Mouse (Mus musculus): Measurements from ENCODE around the gene Gm13420. TPM values are rescaled to one million over a fixed set of nuclear protein-coding genes. Genes with fewer than 3 reads are reported as not detected.

The Gm13420 gene
- polyA plus RNA-seq, 1 experiment from 2014 or later: not detected

DNA sequence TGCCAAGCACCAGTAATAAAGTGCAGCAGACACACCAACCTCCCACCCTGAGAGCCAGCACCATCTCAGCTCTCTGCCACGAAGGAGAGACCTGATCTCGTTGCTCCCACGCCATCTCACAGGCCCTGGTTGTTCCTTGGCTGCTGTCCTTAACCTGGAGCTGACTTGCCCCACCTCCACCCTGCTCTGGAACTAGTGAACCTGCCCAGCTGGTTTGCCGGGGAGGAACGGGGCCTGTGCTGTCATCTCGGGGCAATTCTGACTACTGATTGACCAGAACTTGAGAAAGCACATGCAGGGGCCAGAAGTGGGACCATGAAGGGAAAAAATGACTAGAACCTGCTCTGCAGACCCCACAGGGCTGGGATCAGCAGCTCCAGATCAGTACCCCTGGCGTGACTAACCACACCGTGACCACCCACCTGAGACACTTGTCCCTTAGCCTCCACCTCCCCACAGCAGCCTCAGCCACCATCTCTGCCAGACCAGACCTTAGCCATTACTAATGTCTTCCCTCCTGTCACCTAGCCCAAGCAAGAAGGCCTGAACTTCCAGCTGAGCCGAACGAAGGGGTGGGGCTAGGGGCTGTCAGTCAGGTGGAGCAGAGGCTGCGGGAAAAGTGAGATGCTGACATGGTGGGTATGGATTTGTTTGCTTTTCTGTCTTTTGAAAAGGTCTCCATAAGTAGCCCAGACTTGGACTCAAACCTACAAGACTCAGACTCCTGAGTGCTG is 16.7 kb upstream of the Gm13420 start:
- Histone ChIP-seq H3K9ac (no peak overlapping the region), H3K4me1 (no peaks in the 10 kb centered on the region), H3K4me3 (no peak overlapping the region), H3K36me3 (peaks cover 6% of the 10 kb centered on the region), H3K27me3 (no peaks in the 10 kb centered on the region), H3K9me3 (no peaks in the 10 kb centered on the region), H3K4me2 (no peak overlapping the region), H3K27ac (no peak overlapping the region)
- WGBS: 60% methylated on average over 11 of the region's 11 CpGs
- ATAC-seq (ENCODE audit: insufficient number of reproducible peaks, insufficient read depth, low FRiP score, low TSS enrichment, low read depth): no peak

DNA sequence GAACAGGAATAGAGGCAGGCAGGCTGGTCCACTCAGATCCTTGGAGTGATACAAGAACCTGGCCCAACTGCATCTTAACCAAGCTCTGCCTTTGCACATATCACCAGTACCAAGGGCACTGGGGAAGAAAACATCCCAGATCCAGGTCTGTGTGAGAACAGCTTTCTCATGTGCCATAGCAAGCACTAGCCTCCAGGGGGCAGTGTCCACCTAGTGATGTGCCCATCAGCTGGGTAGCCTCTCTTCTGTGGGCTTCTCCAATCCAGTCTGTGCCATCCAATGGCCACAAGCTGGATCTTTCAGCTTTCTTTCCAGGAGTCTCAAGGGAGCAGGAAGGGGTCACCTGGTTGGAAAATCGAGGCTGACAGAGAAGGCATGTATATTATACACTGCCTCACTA is 13.3 kb upstream of the Gm13420 start:
- no peaks in the 10 kb centered on the region; the same call in 1 of the 2 replicates for H3K27me3 ChIP-seq
- H3K9ac ChIP-seq: no peak overlapping the region
- 0% methylated on average over 1 of the region's 1 CpGs for WGBS
- H3K27ac ChIP-seq: no peak overlapping the region
- H3K36me3 ChIP-seq: no peaks in the 10 kb centered on the region
- H3K4me1 ChIP-seq: no peaks in the 10 kb centered on the region
- H3K4me2 ChIP-seq: no peak overlapping the region
- H3K9me3 ChIP-seq: no peaks in the 10 kb centered on the region
- H3K4me3 ChIP-seq: no peak overlapping the region
- ATAC-seq (ENCODE audit: insufficient number of reproducible peaks, insufficient read depth, low FRiP score, low TSS enrichment, low read depth): no peak

DNA sequence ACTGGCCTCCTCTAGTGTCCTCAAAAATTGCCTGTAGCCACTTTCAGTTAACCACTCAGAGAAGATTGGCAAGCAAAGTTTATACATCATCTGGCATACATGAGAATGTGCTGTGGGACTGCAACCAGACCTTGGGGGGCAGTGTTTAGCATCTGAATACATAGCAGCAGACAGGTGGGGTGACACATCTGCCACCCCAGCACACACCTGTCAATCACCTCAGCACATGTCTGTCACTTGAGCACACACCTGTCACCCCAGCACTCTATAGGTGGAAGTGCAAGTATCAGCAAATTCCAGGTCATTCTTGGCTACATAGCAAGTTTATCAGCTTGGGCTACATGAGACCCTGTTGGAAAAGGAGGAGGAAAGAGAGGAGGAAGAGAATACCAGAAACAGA is 4.2 kb upstream of the Gm13420 start:
- H3K9me3 ChIP-seq: no peaks in the 10 kb centered on the region; the same call in 1 of the 2 replicates
- no peak overlapping the region for H3K9ac ChIP-seq
- H3K27ac ChIP-seq: no peak overlapping the region
- H3K4me1 ChIP-seq: peaks cover 9% of the 10 kb centered on the region
- no peaks in the 10 kb centered on the region for H3K36me3 ChIP-seq
- H3K4me3 ChIP-seq: no peak overlapping the region
- H3K27me3 ChIP-seq: peaks cover 32% of the 10 kb centered on the region
- H3K4me2 ChIP-seq: no peak overlapping the region
- ATAC-seq (ENCODE audit: insufficient number of reproducible peaks, insufficient read depth, low FRiP score, low TSS enrichment, low read depth): no peak

DNA sequence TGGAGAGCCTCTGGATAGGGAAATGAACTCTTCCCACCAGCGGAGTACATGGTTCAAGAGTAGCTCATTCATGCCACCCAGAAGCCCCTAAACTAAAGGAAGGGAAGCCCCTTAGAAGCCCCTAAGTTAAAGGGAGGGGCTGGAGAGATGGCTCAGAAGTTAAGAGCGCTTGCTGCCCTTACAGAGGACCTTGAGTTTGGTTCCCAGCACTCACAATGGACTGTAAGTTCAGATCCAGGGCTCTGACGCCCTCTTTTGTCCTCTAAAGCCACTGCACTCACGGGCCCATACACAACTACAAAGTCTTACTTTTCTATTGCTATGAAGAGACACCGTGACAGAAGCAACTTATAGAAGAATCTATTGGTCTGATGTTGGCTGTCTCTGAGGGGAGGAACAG is 912 bp upstream of the Gm13420 start:
- WGBS: 85% methylated on average over 5 of the region's 5 CpGs
- H3K27me3 ChIP-seq: peaks cover 64% of the 10 kb centered on the region

DNA sequence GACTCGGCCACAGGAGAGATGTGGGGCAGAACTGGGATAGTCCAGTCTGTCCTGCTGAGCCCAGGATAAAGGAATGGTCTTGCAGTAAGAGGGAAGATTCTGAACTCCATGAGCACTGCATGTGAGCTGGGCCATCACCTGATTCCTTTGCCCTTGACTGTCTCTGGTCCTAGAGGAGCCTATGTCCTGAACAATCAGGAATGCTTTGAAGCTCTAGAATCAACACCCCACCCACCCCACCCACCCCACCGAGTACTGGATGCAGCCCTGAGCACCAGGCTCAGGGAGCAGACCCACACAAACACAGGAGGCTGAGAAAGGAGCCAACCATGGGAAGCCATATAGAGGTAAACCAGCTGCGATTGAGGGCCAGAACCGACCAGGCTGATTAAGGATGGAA is 3.0 kb downstream of the Gm13420 start:
- peaks cover 18% of the 10 kb centered on the region for H3K4me1 ChIP-seq
- H3K27ac ChIP-seq: no peak overlapping the region
- no peak overlapping the region for H3K4me3 ChIP-seq
- H3K36me3 ChIP-seq: no peaks in the 10 kb centered on the region
- H3K4me2 ChIP-seq: no peak overlapping the region
- H3K27me3 ChIP-seq: peaks cover 89% of the 10 kb centered on the region
- H3K9ac ChIP-seq: no peak overlapping the region
- H3K9me3 ChIP-seq: no peaks in the 10 kb centered on the region; the same call in 1 of the 2 replicates
- ATAC-seq (ENCODE audit: insufficient number of reproducible peaks, insufficient read depth, low FRiP score, low TSS enrichment, low read depth): no peak
- WGBS: 79% methylated on average over 4 of the region's 4 CpGs

More for the DNA sequence above, 912 bp upstream of the Gm13420 start:
- Histone ChIP-seq H3K4me2 (no peak overlapping the region), H3K36me3 (no peaks in the 10 kb centered on the region), H3K4me3 (no peak overlapping the region), H3K9ac (no peak overlapping the region), H3K4me1 (peaks cover 12% of the 10 kb centered on the region), H3K27ac (no peak overlapping the region), H3K9me3 (no peaks in the 10 kb centered on the region; the same call in 1 of the 2 replicates)
- no peak for ATAC-seq (ENCODE audit: insufficient number of reproducible peaks, insufficient read depth, low FRiP score, low TSS enrichment, low read depth)

DNA sequence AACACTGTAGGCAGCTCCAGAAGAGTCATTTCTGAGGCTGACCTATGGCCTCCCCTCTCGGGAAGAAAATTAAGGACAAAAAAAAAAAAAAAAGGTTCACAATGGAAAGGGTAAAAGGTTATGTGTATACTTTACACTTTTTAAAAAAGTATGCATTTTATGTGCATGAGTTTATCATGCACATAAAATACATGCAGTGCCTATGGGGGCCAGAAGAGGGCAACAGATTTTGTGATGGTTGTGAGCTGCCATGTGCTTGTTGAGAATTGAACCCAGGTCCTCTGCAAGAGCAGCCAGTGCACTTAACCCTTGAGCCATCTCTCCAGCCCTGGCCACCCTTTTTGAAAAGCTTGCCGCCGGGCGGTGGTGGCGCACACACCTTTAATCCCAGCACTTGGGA is 3.6 kb downstream of the Gm13420 start:
- ATAC-seq (ENCODE audit: insufficient number of reproducible peaks, insufficient read depth, low FRiP score, low TSS enrichment, low read depth): no peak
- Histone ChIP-seq H3K4me1 (peaks cover 18% of the 10 kb centered on the region), H3K4me2 (0 out of 2 replicates have a peak overlapping the region, but pooled peaks have one; percentile 66), H3K27ac (no peak overlapping the region), H3K4me3 (peak overlapping the region; percentile 36; the same call in 1 of the 2 replicates), H3K27me3 (peaks cover 83% of the 10 kb centered on the region), H3K9ac (no peak overlapping the region), H3K9me3 (no peaks in the 10 kb centered on the region; the same call in 1 of the 2 replicates), H3K36me3 (no peaks in the 10 kb centered on the region)
- 56% methylated on average over 5 of the region's 5 CpGs for WGBS

DNA sequence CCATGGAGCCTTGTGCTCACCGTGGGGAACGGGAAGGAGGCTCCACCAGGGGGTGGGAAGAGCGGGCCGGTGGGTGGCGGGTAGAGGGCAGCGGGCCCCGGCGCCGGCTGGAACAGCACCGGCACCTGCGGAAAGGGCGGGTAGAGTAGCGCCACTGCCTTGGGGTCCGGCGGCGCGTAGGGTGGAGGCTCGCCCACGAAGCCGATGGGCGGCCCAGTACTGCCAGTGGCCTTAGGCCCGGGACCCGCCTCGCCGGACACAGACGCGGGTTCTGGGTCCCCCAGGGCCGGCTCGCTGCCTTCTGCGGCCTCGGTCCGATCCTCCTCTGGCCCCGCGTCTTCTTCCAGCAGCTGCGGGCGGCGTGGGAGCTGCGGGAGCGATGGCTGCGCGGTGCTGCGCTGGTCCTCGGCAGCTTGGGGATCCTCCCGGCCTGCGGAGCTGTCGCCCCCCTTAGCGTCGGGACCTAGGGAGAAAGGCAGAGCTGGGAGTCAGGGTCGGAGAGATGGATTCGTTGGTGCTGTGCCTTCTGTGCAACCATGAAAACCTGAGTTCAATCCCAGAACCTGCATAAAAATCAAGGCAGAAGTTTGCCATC is 4.2 kb downstream of the Gm13420 start:
- H3K4me1 ChIP-seq: peaks cover 18% of the 10 kb centered on the region
- no peak for ATAC-seq (ENCODE audit: insufficient number of reproducible peaks, insufficient read depth, low FRiP score, low TSS enrichment, low read depth)
- 5% methylated on average over 48 of the region's 50 CpGs for WGBS
- no peaks in the 10 kb centered on the region for H3K36me3 ChIP-seq
- peak overlapping the region; percentile 66 for H3K4me2 ChIP-seq
- no peaks in the 10 kb centered on the region; the same call in 1 of the 2 replicates for H3K9me3 ChIP-seq
- H3K27ac ChIP-seq: no peak overlapping the region
- H3K4me3 ChIP-seq: peak overlapping the region; percentile 36
- peak overlapping the region; percentile 64 for H3K9ac ChIP-seq
- H3K27me3 ChIP-seq: peaks cover 77% of the 10 kb centered on the region

DNA sequence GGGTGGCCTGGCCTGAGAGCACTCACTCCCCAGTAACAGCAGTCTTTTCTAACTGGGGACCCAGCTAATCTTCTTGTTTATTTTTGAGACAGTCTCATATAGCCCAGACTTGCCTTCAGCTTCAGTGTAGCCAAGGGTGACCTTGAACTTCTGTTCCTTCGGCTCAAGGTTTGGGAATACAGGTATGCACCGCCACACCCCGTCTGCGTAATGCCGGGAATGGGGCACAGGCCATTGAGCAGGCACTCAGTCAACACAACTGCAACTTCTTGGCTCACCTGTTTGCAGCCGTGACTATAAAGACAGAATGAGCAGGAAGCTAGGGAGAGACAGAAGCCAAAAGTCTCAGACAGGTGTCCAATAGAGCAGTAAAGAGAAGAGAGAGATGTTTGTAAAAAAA is 7.2 kb downstream of the Gm13420 start:
- no peak overlapping the region for H3K9ac ChIP-seq
- H3K4me3 ChIP-seq: no peak overlapping the region
- peaks cover 48% of the 10 kb centered on the region for H3K27me3 ChIP-seq
- H3K36me3 ChIP-seq: peaks cover 12% of the 10 kb centered on the region
- peaks cover 7% of the 10 kb centered on the region for H3K4me1 ChIP-seq
- no peak for ATAC-seq (ENCODE audit: insufficient number of reproducible peaks, insufficient read depth, low FRiP score, low TSS enrichment, low read depth)
- H3K27ac ChIP-seq: no peak overlapping the region
- H3K4me2 ChIP-seq: no peak overlapping the region
- no peaks in the 10 kb centered on the region for H3K9me3 ChIP-seq
- 88% methylated on average over 6 of the region's 6 CpGs for WGBS

DNA sequence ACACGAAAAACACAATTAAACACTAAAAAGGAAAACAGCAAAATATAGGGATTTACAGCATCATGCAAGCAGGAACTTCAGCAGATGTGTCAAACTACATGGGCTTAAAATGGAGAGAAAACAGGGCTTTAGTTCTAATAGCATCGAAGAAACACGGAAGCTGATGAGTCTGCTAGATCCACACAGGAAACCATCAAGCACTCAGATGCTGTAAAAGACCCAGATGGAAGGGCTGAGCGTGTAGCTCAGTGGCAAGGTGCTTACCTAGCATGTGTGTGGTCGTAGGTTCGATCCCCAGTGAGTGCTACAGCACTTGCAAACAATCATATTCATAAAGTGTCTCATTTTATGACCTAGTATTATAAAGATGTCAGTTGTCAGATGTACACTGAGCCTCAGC is 10.3 kb downstream of the Gm13420 start:
- Histone ChIP-seq H3K4me2 (no peak overlapping the region), H3K36me3 (peaks cover 43% of the 10 kb centered on the region), H3K9ac (no peak overlapping the region), H3K9me3 (no peaks in the 10 kb centered on the region), H3K4me3 (no peak overlapping the region), H3K27ac (no peak overlapping the region), H3K4me1 (no peaks in the 10 kb centered on the region), H3K27me3 (peaks cover 17% of the 10 kb centered on the region)
- 97% methylated on average over 6 of the region's 6 CpGs for WGBS
- ATAC-seq (ENCODE audit: insufficient number of reproducible peaks, insufficient read depth, low FRiP score, low TSS enrichment, low read depth): no peak

DNA sequence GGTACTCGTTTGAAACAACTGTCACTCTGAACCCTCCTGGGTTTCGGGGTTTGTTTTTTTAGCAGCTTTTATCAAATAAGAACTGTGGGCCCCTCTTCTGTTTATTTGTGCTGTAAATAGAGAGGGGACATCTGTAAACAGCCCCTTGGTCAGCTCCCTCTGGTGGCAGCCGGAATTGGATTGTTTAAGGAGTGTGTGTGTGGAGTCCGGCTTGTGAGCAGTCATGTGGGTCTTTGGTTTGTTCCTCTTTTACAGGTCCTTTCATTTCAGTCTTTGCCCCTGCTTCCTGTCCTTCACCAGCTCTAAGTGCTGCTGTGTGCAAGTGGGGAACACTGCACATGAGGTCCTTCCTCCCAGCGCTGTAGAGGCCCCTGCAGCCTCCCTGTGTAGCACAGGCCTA is 12.1 kb downstream of the Gm13420 start:
- H3K4me3 ChIP-seq: no peak overlapping the region
- H3K27me3 ChIP-seq: no peaks in the 10 kb centered on the region
- no peaks in the 10 kb centered on the region for H3K9me3 ChIP-seq
- H3K9ac ChIP-seq: no peak overlapping the region
- ATAC-seq (ENCODE audit: insufficient number of reproducible peaks, insufficient read depth, low FRiP score, low TSS enrichment, low read depth): no peak; the same call in 1 of the 2 replicates
- no peak overlapping the region for H3K27ac ChIP-seq
- peaks cover 60% of the 10 kb centered on the region for H3K36me3 ChIP-seq
- no peak overlapping the region for H3K4me2 ChIP-seq
- H3K4me1 ChIP-seq: no peaks in the 10 kb centered on the region
- 75% methylated on average over 5 of the region's 5 CpGs for WGBS

DNA sequence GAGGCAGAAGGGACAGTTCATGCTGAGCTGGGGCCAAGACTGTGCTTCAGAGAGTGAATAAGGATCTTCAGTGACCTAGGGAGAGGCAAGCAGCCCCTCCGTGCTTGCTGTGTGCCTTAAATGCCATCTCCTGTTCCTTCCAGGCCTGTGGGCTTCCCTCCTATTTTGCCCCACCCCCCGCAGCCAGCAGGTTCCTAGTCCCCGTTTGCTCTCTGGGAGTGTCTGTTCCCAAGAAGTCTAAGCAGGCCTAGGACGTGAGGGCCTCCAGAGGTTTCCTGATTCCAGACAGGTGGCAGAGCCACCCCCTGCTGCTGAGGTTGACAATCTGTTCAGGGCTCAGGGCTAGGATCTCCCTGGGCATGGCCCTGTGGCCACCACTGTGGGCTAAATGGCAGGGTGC is 12.7 kb downstream of the Gm13420 start:
- Histone ChIP-seq H3K27ac (no peak overlapping the region; the same call in 1 of the 2 replicates), H3K36me3 (peaks cover 66% of the 10 kb centered on the region), H3K4me1 (no peaks in the 10 kb centered on the region), H3K4me2 (no peak overlapping the region), H3K9ac (no peak overlapping the region), H3K9me3 (no peaks in the 10 kb centered on the region), H3K4me3 (no peak overlapping the region), H3K27me3 (no peaks in the 10 kb centered on the region)
- ATAC-seq (ENCODE audit: insufficient number of reproducible peaks, insufficient read depth, low FRiP score, low TSS enrichment, low read depth): no peak
- 48% methylated on average over 4 of the region's 4 CpGs for WGBS

All from embryonic facial prominence, embryonic 13.5 days (tissue).